Mouse (Mus musculus) forebrain, embryonic 10.5 days (tissue): ENCODE results near the gene Rufy1. TPM values are rescaled to one million over a fixed set of nuclear protein-coding genes. Genes with fewer than 3 reads are reported as not detected.
"Not testable (repeated sequence)": the region's sequence is repeated elsewhere in the genome, so short reads cannot be mapped to it uniquely, and the experiment has no call there.

Experiments used
- DNase-seq: peaks from one replicate; pipeline ENCODE4 v3.0.0-alpha.2; 2017; ENCODE audit warnings: low spot score; ENCODE audit errors: extremely low spot score
- H3K27ac ChIP-seq: fragments of 300-500 bp; sonication (generic); 2 replicates; pipeline ENCODE4 v1.5.1; 2016; ENCODE audit warnings: mild to moderate bottlenecking
- H3K27me3 ChIP-seq: fragments of 300-500 bp; sonication (generic); 2 replicates; pipeline ENCODE4 v1.6.1; 2016; ENCODE audit warnings: mild to moderate bottlenecking; ENCODE audit not compliant: poor library complexity, severe bottlenecking
- H3K36me3 ChIP-seq: fragments of 300-500 bp; sonication (generic); replicated peaks from 2 replicates; pipeline ENCODE4 v1.6.1; 2016; ENCODE audit warnings: mild to moderate bottlenecking, moderate library complexity
- H3K4me1 ChIP-seq: fragments of 300-500 bp; sonication (generic); 2 replicates; pipeline ENCODE4 v1.6.1; 2016
- H3K4me3 ChIP-seq: fragments of 300-500 bp; sonication (generic); 2 replicates; pipeline ENCODE4 v1.5.1; 2016; ENCODE audit warnings: mild to moderate bottlenecking, moderate library complexity
- H3K9me3 ChIP-seq: fragments of 300-500 bp; sonication (generic); 2 replicates; pipeline ENCODE4 v1.6.1; 2016; ENCODE audit warnings: mild to moderate bottlenecking, moderate library complexity
- WGBS: fragments of 180-500 bp; shearing (Covaris S2); methylation state at CpG from one replicate; pipeline ENCODE4 v1.1.7; 2016; 5-methylcytosine and 5-hydroxymethylcytosine counted together
- polyA plus RNA-seq: library from polyadenylated mRNA; unstranded; fragments of >200 nt; fragmentation: Nextera tagmentation; extraction: Ambion mirVana; gene quantifications from 2 replicates; pipeline ENCODE4 v1.2.1, GENCODE M21; 2016

Rufy1 gene
- polyA plus RNA-seq, 1 experiment from 2014 or later, result 23.1 TPM

- not testable (repeated sequence) for H3K4me3 ChIP-seq, H3K4me1 ChIP-seq, H3K27me3 ChIP-seq, H3K36me3 ChIP-seq, H3K27ac ChIP-seq, DNase-seq, H3K9me3 ChIP-seq
- 54% methylated on average over 8 of the region's 8 CpGs for WGBS
Measured at GRCm38 (mm10) chr11:50448163-50448562, 17.2 kb upstream of the Rufy1 start.

DNA sequence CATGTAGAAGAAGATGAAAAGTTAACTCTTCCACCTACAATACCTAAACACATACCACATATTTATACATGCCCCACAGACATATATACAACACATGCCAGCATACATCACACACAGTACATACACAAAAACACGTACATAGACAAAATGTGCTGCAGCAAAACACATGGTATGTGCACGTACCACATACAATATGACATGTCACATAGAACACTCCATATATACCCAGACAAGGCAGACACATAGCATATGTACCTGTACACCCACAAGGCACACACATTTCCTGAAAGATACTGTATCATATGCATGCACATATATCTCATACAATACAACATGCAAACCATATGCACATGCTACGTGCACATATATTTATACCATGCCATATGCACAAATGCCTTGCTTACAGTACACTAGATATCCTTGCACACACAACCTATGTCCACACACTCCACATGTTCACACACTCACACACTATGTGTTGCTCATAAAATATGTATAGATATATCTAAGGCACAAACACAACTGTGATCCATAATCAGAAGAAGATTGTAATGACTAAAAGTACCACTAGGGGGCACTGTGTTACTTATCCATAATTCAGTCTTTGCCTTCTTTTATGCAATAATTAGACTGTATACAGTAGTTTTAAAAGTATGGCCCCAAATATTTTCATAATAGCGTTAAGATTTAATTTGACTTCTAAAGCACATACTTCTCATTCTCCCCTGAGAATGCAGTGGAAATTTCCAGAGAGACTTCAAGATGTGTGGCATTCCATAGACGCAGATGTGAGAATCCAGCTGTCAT lies 12.5 kb upstream of the Rufy1 start:
- Histone ChIP-seq H3K4me1 (no peaks in the 10 kb centered on the region), H3K9me3 (no peaks in the 10 kb centered on the region), H3K36me3 (no peaks in the 10 kb centered on the region), H3K4me3 (no peak overlapping the region), H3K27ac (no peak overlapping the region), H3K27me3 (no peaks in the 10 kb centered on the region)
- DNase-seq, result no peak
- WGBS, result 74% methylated on average over 5 of the region's 5 CpGs

GRCm38 (mm10) chr11:50441637-50442036 lies 10.7 kb upstream of the Rufy1 start:
- DNase-seq, result no peak
- no peaks in the 10 kb centered on the region for H3K36me3 ChIP-seq
- no peaks in the 10 kb centered on the region for H3K4me1 ChIP-seq
- H3K4me3 ChIP-seq, result no peak overlapping the region
- 77% methylated on average over 9 of the region's 9 CpGs for WGBS
- H3K9me3 ChIP-seq, result no peaks in the 10 kb centered on the region
- H3K27ac ChIP-seq, result no peak overlapping the region
- no peaks in the 10 kb centered on the region for H3K27me3 ChIP-seq

GRCm38 (mm10) chr11:50440691-50441090 lies 9.8 kb upstream of the Rufy1 start:
- 81% methylated on average over 6 of the region's 6 CpGs for WGBS
- no peaks in the 10 kb centered on the region for H3K36me3 ChIP-seq
- H3K4me3 ChIP-seq, result no peak overlapping the region
- no peaks in the 10 kb centered on the region for H3K27me3 ChIP-seq
- H3K4me1 ChIP-seq, result no peaks in the 10 kb centered on the region
- H3K27ac ChIP-seq, result no peak overlapping the region
- H3K9me3 ChIP-seq, result no peaks in the 10 kb centered on the region
- DNase-seq, result no peak

DNA sequence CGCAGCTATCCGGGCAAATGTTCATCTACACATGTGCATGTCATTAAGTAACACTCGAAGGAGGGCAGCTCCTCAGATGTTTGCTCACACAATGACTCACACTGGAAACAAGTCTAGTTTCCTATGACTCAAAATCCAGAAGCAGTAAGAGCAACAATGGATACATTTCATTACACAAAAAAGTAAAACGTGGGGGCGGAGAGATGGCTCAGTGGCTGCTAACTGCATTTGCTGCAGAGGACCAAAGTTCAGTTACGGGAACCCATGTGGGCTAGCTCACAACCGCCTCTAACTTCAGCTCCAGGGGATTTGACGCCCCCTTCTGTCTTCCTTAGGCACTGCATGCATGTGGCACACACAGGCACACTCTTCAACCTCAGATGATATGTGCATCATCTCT lies 8.9 kb upstream of the Rufy1 start:
- Histone ChIP-seq H3K27me3 (no peaks in the 10 kb centered on the region), H3K36me3 (no peaks in the 10 kb centered on the region), H3K4me1 (no peaks in the 10 kb centered on the region), H3K27ac (no peak overlapping the region), H3K4me3 (no peak overlapping the region), H3K9me3 (no peaks in the 10 kb centered on the region)
- WGBS, result 67% methylated on average over 8 of the region's 8 CpGs
- DNase-seq, result no peak

- H3K27ac ChIP-seq, result no peak overlapping the region
- DNase-seq, result no peak
- H3K9me3 ChIP-seq, result no peaks in the 10 kb centered on the region
- peaks cover 19% of the 10 kb centered on the region for H3K4me1 ChIP-seq
- H3K4me3 ChIP-seq, result no peak overlapping the region
- H3K36me3 ChIP-seq, result no peaks in the 10 kb centered on the region
- H3K27me3 ChIP-seq, result no peaks in the 10 kb centered on the region; the same call in 1 of the 2 replicates
- 89% methylated on average over 5 of the region's 5 CpGs for WGBS
Measured at GRCm38 (mm10) chr11:50432896-50433295, 2.0 kb upstream of the Rufy1 start.

- Histone ChIP-seq H3K9me3 (no peaks in the 10 kb centered on the region), H3K4me3 (peak overlapping the region; percentile 79; the same call in 1 of the 2 replicates), H3K27me3 (no peaks in the 10 kb centered on the region; the same call in 1 of the 2 replicates), H3K27ac (no peak overlapping the region), H3K36me3 (no peaks in the 10 kb centered on the region), H3K4me1 (peaks cover 19% of the 10 kb centered on the region)
- 91% methylated on average over 3 of the region's 3 CpGs for WGBS
- DNase-seq, result no peak
Measured at GRCm38 (mm10) chr11:50432069-50432440, 1.1 kb upstream of the Rufy1 start.

DNA sequence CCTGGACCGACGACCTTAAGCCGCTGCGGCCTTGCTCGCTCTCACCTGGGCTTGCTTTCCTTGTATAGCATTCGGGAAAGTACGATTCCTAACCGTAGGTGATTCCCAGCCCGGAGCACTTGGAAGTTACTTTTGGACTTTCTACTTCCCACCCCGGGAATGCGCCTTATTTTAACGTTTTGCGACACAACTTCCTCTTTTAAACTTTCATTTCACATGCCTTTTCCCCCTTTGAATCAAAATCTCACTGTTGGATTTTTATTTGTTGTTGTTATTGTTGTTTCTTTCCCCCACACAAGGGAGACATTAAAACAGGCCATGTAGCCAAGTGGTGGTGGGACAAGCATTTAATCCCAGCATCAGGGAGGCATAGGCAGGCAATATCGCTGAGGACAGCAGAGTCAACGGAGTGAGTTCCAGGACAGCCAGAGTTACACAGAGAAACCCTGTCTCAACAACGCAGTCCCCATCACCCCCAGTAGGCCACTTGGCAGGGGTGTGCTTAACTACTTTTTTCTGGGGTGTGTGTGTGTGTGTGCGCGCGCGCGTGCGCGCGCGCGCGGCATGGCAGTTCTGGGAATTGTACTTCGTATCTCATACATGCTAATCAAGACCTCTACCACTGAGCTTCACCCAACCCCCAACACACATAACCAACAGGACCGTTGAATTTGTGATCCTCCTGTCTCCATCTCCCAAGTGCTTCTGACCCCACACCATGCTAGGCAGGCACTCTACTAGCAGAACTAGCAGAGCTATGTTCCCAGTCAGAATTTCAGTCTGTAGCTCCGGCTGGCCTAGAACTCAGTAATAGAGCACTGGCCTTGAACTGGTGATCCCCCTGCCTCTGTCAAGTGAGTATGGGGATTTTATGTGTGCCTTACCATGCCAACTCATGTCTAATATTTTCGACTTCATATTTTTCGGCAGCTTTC lies 476 bp upstream of the Rufy1 start:
- H3K27ac ChIP-seq, result peak overlapping the region; percentile 99
- H3K4me3 ChIP-seq, result peak overlapping the region; percentile 79
- H3K27me3 ChIP-seq, result no peaks in the 10 kb centered on the region; the same call in 1 of the 2 replicates
- peaks cover 19% of the 10 kb centered on the region for H3K4me1 ChIP-seq
- H3K9me3 ChIP-seq, result no peaks in the 10 kb centered on the region
- 27% methylated on average over 32 of the region's 32 CpGs for WGBS
- peak; percentile 23 for DNase-seq
- H3K36me3 ChIP-seq, result no peaks in the 10 kb centered on the region

- H3K9me3 ChIP-seq, result no peaks in the 10 kb centered on the region
Measured at GRCm38 (mm10) chr11:50426056-50426455, 4.9 kb downstream of the Rufy1 start.

GRCm38 (mm10) chr11:50421934-50422780 lies 8.8 kb downstream of the Rufy1 start:
- H3K4me1 ChIP-seq, result peaks cover 12% of the 10 kb centered on the region
- no peaks in the 10 kb centered on the region for H3K9me3 ChIP-seq
- peak; percentile 95 for DNase-seq
- H3K27me3 ChIP-seq, result no peaks in the 10 kb centered on the region
- peak overlapping the region; percentile 56 for H3K4me3 ChIP-seq
- peaks cover 18% of the 10 kb centered on the region for H3K36me3 ChIP-seq
- peak overlapping the region; percentile 81 for H3K27ac ChIP-seq
- 25% methylated on average over 22 of the region's 22 CpGs for WGBS

More at GRCm38 (mm10) chr11:50426056-50426455, 4.9 kb downstream of the Rufy1 start:
- no peak overlapping the region for H3K27ac ChIP-seq
- no peaks in the 10 kb centered on the region for H3K36me3 ChIP-seq
- no peak for DNase-seq
- H3K4me1 ChIP-seq, result peaks cover 22% of the 10 kb centered on the region
- WGBS, result 94% methylated on average over 4 of the region's 4 CpGs
- H3K4me3 ChIP-seq, result no peak overlapping the region
- no peaks in the 10 kb centered on the region; the same call in 1 of the 2 replicates for H3K27me3 ChIP-seq

DNA sequence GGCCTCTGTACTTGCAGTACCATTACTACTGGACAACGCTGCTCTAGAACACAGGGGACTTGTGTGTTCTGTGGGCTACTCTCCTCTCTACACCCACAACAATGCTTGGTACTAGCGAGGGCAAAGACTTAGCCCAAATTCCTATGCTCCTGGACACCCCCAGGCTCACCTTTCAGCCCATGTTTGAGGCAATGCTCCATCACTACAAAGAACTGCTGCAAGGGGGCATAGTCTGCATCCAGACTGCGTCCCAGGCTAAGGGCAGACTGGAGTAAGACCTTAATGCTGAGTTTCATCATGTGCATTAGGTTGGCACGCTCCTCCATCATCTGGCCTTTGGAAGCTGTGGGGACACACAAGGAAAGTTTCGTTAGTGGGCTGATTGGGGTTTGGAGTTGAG lies 9.5 kb downstream of the Rufy1 start:
- H3K9me3 ChIP-seq, result no peaks in the 10 kb centered on the region
- H3K27me3 ChIP-seq, result no peaks in the 10 kb centered on the region
- no peak for DNase-seq
- peak overlapping the region; percentile 56 for H3K4me3 ChIP-seq
- peaks cover 25% of the 10 kb centered on the region for H3K36me3 ChIP-seq
- H3K27ac ChIP-seq, result peak overlapping the region; percentile 81
- WGBS, result 46% methylated on average over 5 of the region's 5 CpGs
- peaks cover 12% of the 10 kb centered on the region for H3K4me1 ChIP-seq

- 87% methylated on average over 2 of the region's 2 CpGs for WGBS
- Histone ChIP-seq H3K36me3 (peaks cover 53% of the 10 kb centered on the region), H3K4me3 (no peak overlapping the region)
Measured at GRCm38 (mm10) chr11:50417856-50418255, 13.1 kb downstream of the Rufy1 start.

More at GRCm38 (mm10) chr11:50417856-50418255, 13.1 kb downstream of the Rufy1 start:
- peaks cover 12% of the 10 kb centered on the region for H3K4me1 ChIP-seq
- DNase-seq, result no peak
- H3K9me3 ChIP-seq, result no peaks in the 10 kb centered on the region
- no peak overlapping the region for H3K27ac ChIP-seq
- no peaks in the 10 kb centered on the region for H3K27me3 ChIP-seq
